Mouse (Mus musculus) brain, embryonic 14.5 days (tissue): ENCODE results near the gene Trio. TPM values are rescaled to one million over a fixed set of nuclear protein-coding genes. Genes with fewer than 3 reads are reported as not detected.

Experiments used
- DNase-seq: peaks from one replicate; pipeline ENCODE4 v3.0.0-alpha.2; 2011; ENCODE audit warnings: low read depth
- CTCF ChIP-seq: fragments of 200-500 bp; IDR thresholded peaks from 2 replicates; pipeline ENCODE4 v1.5.1; 2012; ENCODE audit warnings: inconsistent platforms, mild to moderate bottlenecking, moderate library complexity, borderline replicate concordance; ENCODE audit not compliant: insufficient read depth, insufficient read length; ENCODE audit errors: extremely low read depth
- POLR2A ChIP-seq: fragments of 200-500 bp; IDR thresholded peaks from 2 replicates; pipeline ENCODE4 v1.6.1; 2012; ENCODE audit warnings: mild to moderate bottlenecking, inconsistent platforms, borderline replicate concordance; ENCODE audit not compliant: poor library complexity, insufficient read depth, insufficient read length, severe bottlenecking; ENCODE audit errors: extremely low read depth
- polyA plus RNA-seq: library from polyadenylated mRNA; depleted of rRNA; stranded (reverse); fragments of >200 nt; gene quantifications from 2 replicates; pipeline ENCODE4 v1.2.3, GENCODE M21; 2012

Trio gene
- polyA plus RNA-seq, 1 experiment: 202 TPM

GRCm38 (mm10) chr15:28029371-28029770 is 3.7 kb upstream of the Trio start:
- no peak for TF ChIP-seq POLR2A
- no peak for TF ChIP-seq CTCF
- no peak for DNase-seq

GRCm38 (mm10) chr15:28028542-28028941 is 2.9 kb upstream of the Trio start:
- TF ChIP-seq CTCF: no peak
- no peak for TF ChIP-seq POLR2A
- DNase-seq: no peak

- no peak for DNase-seq
- no peak for TF ChIP-seq POLR2A
- peak; percentile 63 for TF ChIP-seq CTCF
These were observed 476 bp upstream of the Trio start for GRCm38 (mm10) chr15:28026167-28026481.

GRCm38 (mm10) chr15:28024965-28025338 is 696 bp downstream of the Trio start:
- peak; percentile 59 for DNase-seq
- TF ChIP-seq POLR2A: no peak
- TF ChIP-seq CTCF: no peak

- 0 out of 2 replicates have a peak, but pooled peaks have one; percentile 21 for TF ChIP-seq POLR2A
- no peak for TF ChIP-seq CTCF
- peak; percentile 73 for DNase-seq
These were observed 1.4 kb downstream of the Trio start for GRCm38 (mm10) chr15:28024031-28024964.

GRCm38 (mm10) chr15:28021591-28022209 is 3.9 kb downstream of the Trio start:
- no peak for DNase-seq
- TF ChIP-seq POLR2A (no peak), CTCF (no peak)

- DNase-seq: no peak
- TF ChIP-seq CTCF (no peak), POLR2A (no peak)
These were observed 6.1 kb downstream of the Trio start for GRCm38 (mm10) chr15:28019393-28020070.

GRCm38 (mm10) chr15:28007516-28007915 is 18.1 kb downstream of the Trio start:
- DNase-seq: no peak
- TF ChIP-seq CTCF (no peak), POLR2A (no peak)

- DNase-seq: no peak
- TF ChIP-seq CTCF (no peak), POLR2A (no peak)
These were observed 21.4 kb downstream of the Trio start for GRCm38 (mm10) chr15:28004192-28004767.

- no peak for TF ChIP-seq CTCF
- no peak for TF ChIP-seq POLR2A
- DNase-seq: peak; percentile 63
These were observed 23.1 kb downstream of the Trio start for GRCm38 (mm10) chr15:28002515-28002914.

- DNase-seq: no peak
- no peak for TF ChIP-seq CTCF
- no peak for TF ChIP-seq POLR2A
These were observed 24.3 kb downstream of the Trio start for GRCm38 (mm10) chr15:28001299-28001698.
